Mouse (Mus musculus) intestine, embryonic 14.5 days (tissue): ENCODE results near the gene Msi2. TPM values are rescaled to one million over a fixed set of nuclear protein-coding genes. Genes with fewer than 3 reads are reported as not detected.

ENCODE experiments used
- ATAC-seq: fragments of 200-750 bp; cut with Nextera tagmentation; replicated peaks from 2 replicates; pipeline ENCODE4 v1.8.0; 2017; ENCODE audit warnings: low read depth, moderate number of reproducible peaks, moderate TSS enrichment, moderate library complexity; ENCODE audit not compliant: low FRiP score, low TSS enrichment
- DNase-seq: peaks from one replicate; pipeline ENCODE4 v3.0.0-alpha.2; 2018; ENCODE audit warnings: low spot score
- H3K27ac ChIP-seq: fragments of 300-500 bp; sonication (generic); 2 replicates; pipeline ENCODE4 v1.5.1; 2014; ENCODE audit warnings: low read depth, mild to moderate bottlenecking, control low read depth
- H3K27me3 ChIP-seq: fragments of 300-500 bp; sonication (generic); replicated peaks from 2 replicates; pipeline ENCODE4 v1.6.1; 2014; ENCODE audit warnings: low read length, control low read depth; ENCODE audit not compliant: control insufficient read depth, insufficient read depth
- H3K36me3 ChIP-seq: fragments of 300-500 bp; sonication (generic); 2 replicates; pipeline ENCODE4 v1.6.1; 2014; ENCODE audit warnings: low read length, control low read depth; ENCODE audit not compliant: control insufficient read depth, insufficient read depth
- H3K4me1 ChIP-seq: fragments of 300-500 bp; sonication (generic); replicated peaks from 2 replicates; pipeline ENCODE4 v1.6.1; 2014; ENCODE audit warnings: low read length, control low read depth, mixed read lengths; ENCODE audit not compliant: control insufficient read depth, insufficient read depth
- H3K4me2 ChIP-seq: fragments of 300-500 bp; sonication (generic); 2 replicates; pipeline ENCODE4 v1.6.1; 2014; ENCODE audit warnings: low read length
- H3K4me3 ChIP-seq: fragments of 300-500 bp; sonication (generic); 2 replicates; pipeline ENCODE4 v1.5.1; 2014; ENCODE audit warnings: low read depth, low read length, control low read depth, mixed read lengths
- H3K9ac ChIP-seq: fragments of 300-500 bp; sonication (generic); 2 replicates; pipeline ENCODE4 v1.6.1; 2014; ENCODE audit warnings: mild to moderate bottlenecking, low read length
- H3K9me3 ChIP-seq: fragments of 300-500 bp; sonication (generic); 2 replicates; pipeline ENCODE4 v1.6.1; 2016; ENCODE audit warnings: low read length, control low read depth; ENCODE audit not compliant: control insufficient read depth
- WGBS: fragments of 180-500 bp; shearing (Covaris S2); extraction: QIAGEN DNeasy Blood & Tissue Kit; methylation state at CpG from one replicate; pipeline ENCODE4 v1.1.7; 2014; 5-methylcytosine and 5-hydroxymethylcytosine counted together
- polyA plus RNA-seq: library from polyadenylated mRNA; unstranded; fragments of >200 nt; fragmentation: Nextera tagmentation; extraction: Ambion mirVana; gene quantifications from 2 replicates; pipeline ENCODE4 v1.2.1, GENCODE M21; 2014

Gene Msi2
- polyA plus RNA-seq, 1 experiment from 2014 or later: 13.6 TPM

GRCm38 (mm10) chr11:88631084-88631931 lies 87.0 kb downstream of the Msi2 start:
- no peak for ATAC-seq
- H3K4me3 ChIP-seq: no peak overlapping the region
- no peaks in the 10 kb centered on the region for H3K9me3 ChIP-seq
- no peaks in the 10 kb centered on the region for H3K36me3 ChIP-seq
- no peaks in the 10 kb centered on the region for H3K27me3 ChIP-seq
- H3K4me2 ChIP-seq: no peak overlapping the region
- H3K9ac ChIP-seq: no peak overlapping the region
- H3K4me1 ChIP-seq: peaks cover 14% of the 10 kb centered on the region
- WGBS: 85% methylated on average over 8 of the region's 8 CpGs
- DNase-seq: no peak
- H3K27ac ChIP-seq: no peak overlapping the region

- H3K4me1 ChIP-seq: peaks cover 21% of the 10 kb centered on the region
- peak overlapping the region; percentile 43; the same call in 1 of the 2 replicates for H3K27ac ChIP-seq
- DNase-seq: no peak
- H3K4me3 ChIP-seq: no peak overlapping the region
- no peak overlapping the region for H3K4me2 ChIP-seq
- no peaks in the 10 kb centered on the region for H3K36me3 ChIP-seq
- no peak overlapping the region for H3K9ac ChIP-seq
- H3K9me3 ChIP-seq: no peaks in the 10 kb centered on the region
- no peaks in the 10 kb centered on the region for H3K27me3 ChIP-seq
- WGBS: 45% methylated on average over 4 of the region's 4 CpGs
- no peak for ATAC-seq
Observed at GRCm38 (mm10) chr11:88629619-88630018, 88.7 kb downstream of the Msi2 start.

- 65% methylated on average over 4 of the region's 4 CpGs for WGBS
- H3K27ac ChIP-seq: peak overlapping the region; percentile 43; the same call in 1 of the 2 replicates
- ATAC-seq (no peak), DNase-seq (no peak)
- no peak overlapping the region for H3K4me2 ChIP-seq
- no peaks in the 10 kb centered on the region for H3K9me3 ChIP-seq
- H3K27me3 ChIP-seq: no peaks in the 10 kb centered on the region
- no peak overlapping the region for H3K9ac ChIP-seq
- no peak overlapping the region for H3K4me3 ChIP-seq
- H3K36me3 ChIP-seq: no peaks in the 10 kb centered on the region
- H3K4me1 ChIP-seq: peaks cover 23% of the 10 kb centered on the region
Observed at GRCm38 (mm10) chr11:88629165-88629564, 89.1 kb downstream of the Msi2 start.

DNA sequence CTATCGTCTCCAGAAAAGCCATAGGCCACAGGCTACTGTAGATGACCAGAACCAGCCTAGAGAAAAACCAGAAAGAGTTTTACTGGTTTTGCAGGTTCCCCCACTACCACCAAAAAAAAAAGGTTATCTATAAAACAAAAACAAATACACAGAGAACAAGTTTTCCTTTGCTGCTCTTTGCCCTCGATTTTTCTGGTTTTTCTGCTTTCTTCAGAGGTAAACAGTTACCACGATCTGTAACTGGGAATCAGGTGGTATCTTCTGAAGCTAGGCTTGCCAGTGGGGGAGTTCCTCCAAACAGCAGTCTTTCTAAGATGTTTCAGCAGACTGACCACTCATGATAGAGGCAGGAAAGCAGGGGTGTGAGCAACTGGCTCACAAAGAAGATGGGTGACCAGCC lies 89.6 kb downstream of the Msi2 start:
- Histone ChIP-seq H3K9ac (no peak overlapping the region), H3K4me1 (peaks cover 23% of the 10 kb centered on the region), H3K36me3 (no peaks in the 10 kb centered on the region), H3K4me2 (no peak overlapping the region), H3K9me3 (no peaks in the 10 kb centered on the region), H3K4me3 (no peak overlapping the region), H3K27me3 (no peaks in the 10 kb centered on the region), H3K27ac (peak overlapping the region; percentile 43; the same call in 1 of the 2 replicates)
- DNase-seq (no peak), ATAC-seq (no peak)
- 66% methylated on average over 3 of the region's 3 CpGs for WGBS

DNA sequence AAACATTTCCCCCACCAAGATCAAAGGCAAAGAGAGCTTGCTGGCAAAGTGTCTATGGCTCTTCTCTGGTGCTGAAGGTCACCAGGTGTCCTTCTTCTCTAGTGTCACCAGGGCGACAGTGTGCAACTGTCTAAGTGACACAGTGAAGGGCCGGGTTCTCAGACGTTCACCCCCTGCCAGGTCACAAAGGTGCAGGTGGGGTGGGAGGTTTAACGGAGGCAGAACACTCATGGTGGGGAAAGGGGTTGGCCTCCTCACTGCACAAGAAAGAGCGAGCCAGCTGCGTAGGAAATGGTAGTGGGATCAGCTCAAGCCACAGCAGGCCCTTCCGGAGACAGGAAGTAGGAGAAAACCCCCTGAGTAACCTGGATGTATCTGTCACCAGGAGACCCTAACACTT lies 91.0 kb downstream of the Msi2 start:
- no peaks in the 10 kb centered on the region for H3K27me3 ChIP-seq
- H3K9me3 ChIP-seq: no peaks in the 10 kb centered on the region
- H3K4me2 ChIP-seq: no peak overlapping the region
- H3K27ac ChIP-seq: no peak overlapping the region
- no peak for DNase-seq
- H3K4me1 ChIP-seq: peaks cover 32% of the 10 kb centered on the region
- 60% methylated on average over 7 of the region's 7 CpGs for WGBS
- H3K9ac ChIP-seq: no peak overlapping the region
- H3K4me3 ChIP-seq: no peak overlapping the region
- ATAC-seq: no peak
- H3K36me3 ChIP-seq: no peaks in the 10 kb centered on the region

DNA sequence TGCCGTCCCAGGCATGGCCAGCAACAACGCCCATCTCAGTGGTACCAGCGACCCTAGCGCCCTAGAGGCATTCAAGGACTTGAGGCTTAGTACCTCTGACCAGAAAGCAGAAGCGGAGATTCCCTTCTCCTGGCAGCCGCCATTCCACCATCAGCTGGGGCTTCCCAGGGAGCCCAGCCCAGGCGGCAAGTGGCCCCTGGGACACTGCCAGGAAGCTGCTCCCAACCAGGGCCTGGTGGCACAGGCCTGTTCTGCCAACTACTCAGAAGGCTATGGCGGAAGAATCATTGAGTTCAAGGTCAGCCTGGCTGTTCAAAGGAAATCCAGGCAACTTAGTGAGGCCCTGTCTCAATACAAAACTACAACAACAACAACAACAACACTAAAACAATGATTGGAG lies 91.7 kb downstream of the Msi2 start:
- H3K27ac ChIP-seq: no peak overlapping the region
- 82% methylated on average over 8 of the region's 8 CpGs for WGBS
- ATAC-seq: no peak

DNA sequence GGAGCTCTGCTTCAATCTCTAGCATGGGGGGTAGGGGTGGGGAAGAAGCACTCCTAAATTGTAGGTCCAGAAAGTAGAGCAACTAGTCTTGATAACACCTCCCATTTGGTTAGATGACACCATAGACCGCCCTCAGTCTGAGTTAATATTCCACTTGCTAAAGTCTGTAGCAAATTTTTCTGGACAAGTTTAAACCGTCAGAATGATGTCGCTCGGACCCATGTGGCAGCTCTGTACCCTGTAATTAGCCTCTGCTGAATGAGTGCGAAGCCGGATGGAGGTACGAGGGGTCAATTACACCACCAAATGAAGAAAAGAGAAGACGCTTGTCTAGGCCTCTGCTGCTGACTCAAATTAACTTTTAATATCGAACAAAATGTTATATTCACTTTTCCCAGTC lies 92.3 kb downstream of the Msi2 start:
- peaks cover 36% of the 10 kb centered on the region for H3K4me1 ChIP-seq

More for the DNA sequence above, 91.7 kb downstream of the Msi2 start:
- H3K4me1 ChIP-seq: peaks cover 33% of the 10 kb centered on the region
- no peak overlapping the region for H3K9ac ChIP-seq
- H3K4me2 ChIP-seq: no peak overlapping the region
- H3K36me3 ChIP-seq: no peaks in the 10 kb centered on the region
- H3K4me3 ChIP-seq: no peak overlapping the region
- no peaks in the 10 kb centered on the region for H3K27me3 ChIP-seq
- H3K9me3 ChIP-seq: no peaks in the 10 kb centered on the region
- DNase-seq: no peak

DNA sequence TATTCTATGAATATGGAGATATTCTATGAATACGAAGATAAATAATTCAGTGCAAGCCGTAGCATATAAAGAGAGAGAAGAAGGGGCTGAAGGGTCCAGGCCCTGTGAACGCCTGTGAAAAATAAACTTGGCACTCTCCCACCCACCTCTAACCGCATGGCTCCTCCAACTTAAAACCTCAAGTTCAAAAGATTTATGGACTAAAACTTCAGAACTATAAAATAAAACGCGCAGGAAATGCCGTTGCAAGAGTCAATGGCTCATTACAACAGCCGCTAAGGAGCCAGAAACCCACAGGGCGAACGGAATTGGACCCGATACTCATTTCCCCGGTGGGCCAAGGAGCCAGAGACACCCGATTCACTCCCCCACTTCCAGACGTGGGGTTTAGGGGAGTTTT lies 93.2 kb downstream of the Msi2 start:
- Histone ChIP-seq H3K27me3 (no peaks in the 10 kb centered on the region), H3K4me3 (no peak overlapping the region), H3K4me1 (peaks cover 40% of the 10 kb centered on the region), H3K9ac (no peak overlapping the region), H3K9me3 (no peaks in the 10 kb centered on the region), H3K4me2 (peak overlapping the region; percentile 2; the same call in 1 of the 2 replicates), H3K27ac (no peak overlapping the region), H3K36me3 (no peaks in the 10 kb centered on the region)
- WGBS: 57% methylated on average over 14 of the region's 14 CpGs
- DNase-seq: no peak
- ATAC-seq: no peak

More for the DNA sequence above, 92.3 kb downstream of the Msi2 start:
- Histone ChIP-seq H3K9ac (no peak overlapping the region), H3K27me3 (no peaks in the 10 kb centered on the region), H3K4me3 (no peak overlapping the region), H3K36me3 (no peaks in the 10 kb centered on the region), H3K9me3 (no peaks in the 10 kb centered on the region), H3K4me2 (no peak overlapping the region), H3K27ac (no peak overlapping the region)
- 80% methylated on average over 9 of the region's 9 CpGs for WGBS
- ATAC-seq: no peak
- DNase-seq: no peak

GRCm38 (mm10) chr11:88624627-88625026 lies 93.7 kb downstream of the Msi2 start:
- no peak overlapping the region for H3K4me2 ChIP-seq
- WGBS: 59% methylated on average over 6 of the region's 6 CpGs
- no peak overlapping the region for H3K27ac ChIP-seq
- ATAC-seq (no peak), DNase-seq (no peak)
- H3K4me3 ChIP-seq: no peak overlapping the region
- no peaks in the 10 kb centered on the region for H3K36me3 ChIP-seq
- no peaks in the 10 kb centered on the region for H3K9me3 ChIP-seq
- H3K4me1 ChIP-seq: peaks cover 44% of the 10 kb centered on the region
- H3K27me3 ChIP-seq: no peaks in the 10 kb centered on the region
- no peak overlapping the region for H3K9ac ChIP-seq
